Mouse (Mus musculus): ENCODE measurements around the gene Lrr1. TPM values are rescaled to one million over a fixed set of nuclear protein-coding genes. Genes with fewer than 3 reads are reported as not detected.

Gene Lrr1
- total and polyA plus RNA-seq, 3 experiments = 14.1 to 23.1 TPM; not detected in 1

DNA sequence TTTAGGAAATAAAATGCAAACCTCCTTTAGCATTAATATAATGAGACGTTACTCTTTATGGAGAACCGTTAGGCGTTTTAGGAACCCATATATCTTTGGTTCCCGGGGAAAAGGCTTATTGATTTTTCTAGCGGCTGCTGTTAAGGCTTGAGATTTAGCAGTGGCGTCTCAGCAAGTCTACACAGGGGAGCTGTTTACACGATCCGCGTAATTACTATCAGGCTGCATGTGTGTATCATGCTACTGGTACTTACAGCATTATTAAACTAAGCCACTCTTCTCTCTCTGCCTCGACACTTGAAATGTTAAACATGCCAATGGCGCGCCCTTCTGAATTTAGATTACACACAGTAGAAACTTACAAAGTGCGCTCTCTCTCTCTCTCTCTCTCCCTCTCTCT, 18.6 kb upstream of the Lrr1 start:
- Histone ChIP-seq H3K27ac (ENCODE audit: control insufficient read depth, low read depth, low read length) (no peak overlapping the region), H3K4me1 (ENCODE audit: control insufficient read depth in 1 of 2, insufficient read depth in 2 of 2, low read length in 2 of 2) (peaks cover 0 to 5% of the 10 kb centered on the region in 2 experiments; a peak in 2 of 4 replicates), H3K4me3 (ENCODE audit: control insufficient read depth in 1 of 2, insufficient read depth in 1 of 2, low read depth in 2 of 2, low read length in 2 of 2) (no peak overlapping the region), H3K79me2 (ENCODE audit: control insufficient read depth, insufficient read depth, low read length, poor library complexity) (no peaks in the 10 kb centered on the region), H3K36me3 (ENCODE audit: control insufficient read depth in 1 of 2, insufficient read depth in 2 of 2, low read length in 2 of 2) (no peaks in the 10 kb centered on the region), H3K27me3 (ENCODE audit: control insufficient read depth in 1 of 2, insufficient read depth in 2 of 2, low read length in 2 of 2) (no peaks in the 10 kb centered on the region), H3K9ac (ENCODE audit: control insufficient read depth, low read depth, low read length, poor library complexity, severe bottlenecking) (no peak overlapping the region), H3K9me3 (replicated peaks; ENCODE audit: insufficient read depth, low read length) (no peaks in the 10 kb centered on the region)
- DNase-seq (ENCODE audit: low read depth, low spot score) = no peak
- TF ChIP-seq MAFK (IDR thresholded peaks at IDR 0.05; ENCODE audit: borderline replicate concordance, low read depth, low read length) = no peak
- no peak for TF ChIP-seq SMC3 (IDR thresholded peaks at IDR 0.05; ENCODE audit: low read depth, low read length)
- no peak for TF ChIP-seq ELF1 (IDR thresholded peaks at IDR 0.05; ENCODE audit: low read depth, low read length)
- no peak for TF ChIP-seq TAL1 (IDR thresholded peaks at IDR 0.05; ENCODE audit: low read length)
- no peak for TF ChIP-seq POLR2AphosphoS5 (IDR thresholded peaks at IDR 0.05; ENCODE audit: borderline replicate concordance, low read depth, low read length)
- TF ChIP-seq E2F4 (IDR thresholded peaks at IDR 0.05; ENCODE audit: borderline replicate concordance, low read depth, low read length) = no peak
- no peak for TF ChIP-seq ZKSCAN1 (IDR thresholded peaks at IDR 0.05; ENCODE audit: low read depth, low read length)
- TF ChIP-seq RCOR1 (IDR thresholded peaks at IDR 0.05; ENCODE audit: low read depth, low read length) = no peak
- no peak for TF ChIP-seq BHLHE40 (IDR thresholded peaks at IDR 0.05; ENCODE audit: borderline replicate concordance, low read depth, low read length)
- TF ChIP-seq CTCF (IDR thresholded peaks at IDR 0.05 in 2 of 3, conservative IDR thresholded peaks at IDR 0.05 in 1 of 3; ENCODE audit: control insufficient read depth in 1 of 3, insufficient read depth in 1 of 3, low read depth in 2 of 3, low read length in 3 of 3, poor library complexity in 1 of 3, severe bottlenecking in 1 of 3) = no peak
- TF ChIP-seq ZNF384 (IDR thresholded peaks at IDR 0.05; ENCODE audit: low read depth, low read length) = no peak

DNA sequence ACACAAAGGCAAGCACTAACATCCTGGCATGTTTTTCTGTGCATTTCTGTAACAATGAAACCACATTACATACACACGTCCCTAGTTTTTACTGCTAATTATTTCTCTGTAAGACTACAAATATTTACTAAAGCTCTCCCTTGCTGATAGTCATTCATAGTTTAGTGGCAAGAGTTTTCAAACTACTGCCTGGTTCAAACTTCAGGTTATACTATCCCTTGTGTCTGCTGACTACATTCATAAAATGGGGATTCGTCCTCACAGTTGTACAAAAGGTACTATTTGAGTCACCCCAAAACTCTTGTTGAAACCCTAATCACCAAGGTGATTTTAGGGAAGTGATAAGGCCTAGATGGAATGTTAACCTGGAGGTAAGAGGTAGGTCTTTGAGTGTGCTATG, 12.7 kb upstream of the Lrr1 start:
- Histone ChIP-seq H3K27ac (ENCODE audit: control insufficient read depth, low read depth, low read length) (no peak overlapping the region), H3K36me3 (ENCODE audit: control insufficient read depth in 1 of 2, insufficient read depth in 2 of 2, low read length in 2 of 2) (peaks cover 8 to 17% of the 10 kb centered on the region in 2 experiments), H3K9me3 (replicated peaks; ENCODE audit: insufficient read depth, low read length) (no peaks in the 10 kb centered on the region), H3K4me3 (ENCODE audit: control insufficient read depth in 1 of 2, insufficient read depth in 1 of 2, low read depth in 2 of 2, low read length in 2 of 2) (no peak overlapping the region), H3K9ac (ENCODE audit: control insufficient read depth, low read depth, low read length, poor library complexity, severe bottlenecking) (no peak overlapping the region), H3K27me3 (ENCODE audit: control insufficient read depth in 1 of 2, insufficient read depth in 2 of 2, low read length in 2 of 2) (no peaks in the 10 kb centered on the region), H3K4me1 (ENCODE audit: control insufficient read depth in 1 of 2, insufficient read depth in 2 of 2, low read length in 2 of 2) (peaks cover 0 to 7% of the 10 kb centered on the region in 2 experiments; a peak in 3 of 4 replicates), H3K79me2 (ENCODE audit: control insufficient read depth, insufficient read depth, low read length, poor library complexity) (peaks cover 11% of the 10 kb centered on the region)
- TF ChIP-seq POLR2AphosphoS2 (IDR thresholded peaks at IDR 0.05; ENCODE audit: low read length) (peak; percentile 47; the same call in 1 of the 2 replicates), CHD2 (IDR thresholded peaks at IDR 0.05; ENCODE audit: low read length) (0 out of 2 replicates have a peak, but pooled peaks have one; percentile 7), TBP (IDR thresholded peaks at IDR 0.05; ENCODE audit: low read depth, low read length) (no peak), EP300 (IDR thresholded peaks at IDR 0.05; ENCODE audit: low read depth in 1 of 2, low read length in 2 of 2) (no peak), ZMIZ1 (IDR thresholded peaks at IDR 0.05; ENCODE audit: low read depth, low read length) (0 out of 2 replicates have a peak, but pooled peaks have one; percentile 56), HCFC1 (IDR thresholded peaks at IDR 0.05; ENCODE audit: low read depth, low read length) (0 out of 2 replicates have a peak, but pooled peaks have one; percentile 15)
- DNase-seq (ENCODE audit: low read depth, low spot score) = peak; percentile 57
